20 mouse cellular contexts compared by ENCODE assay signal in the genomic region with DNA sequence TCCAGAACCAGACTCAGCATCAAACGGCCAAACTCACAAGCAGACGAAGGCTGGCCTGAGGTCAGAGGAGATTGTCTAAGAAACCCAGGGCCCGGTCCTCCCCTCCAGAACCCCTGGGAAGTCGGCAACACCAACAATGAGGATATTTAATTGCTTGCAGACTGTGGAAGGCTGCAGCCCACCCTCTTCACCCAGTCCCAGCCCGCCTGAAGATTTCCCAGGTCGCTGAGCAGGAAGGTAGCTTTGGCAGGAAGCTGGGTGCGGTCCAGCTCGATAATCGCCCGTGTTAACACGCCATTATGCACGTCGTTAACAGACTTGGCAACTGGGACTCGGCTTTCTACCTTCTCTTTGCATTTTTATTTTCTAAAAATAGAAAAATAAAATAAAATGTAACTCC.
A peak's percentile ranks its signal among the peaks of the same experiment; 100 is the strongest.
DNase-seq lines count a peak whose midpoint lies in the region; ATAC-seq and TF ChIP-seq lines count a peak whose summit lies in the region.
"Had no signal": no experiment of that assay in that cellular context is flagged by ENCODE, and none has a peak within 500 bp of the region (broad histone marks: within the 10 kb centered on the region; RNA-seq: fewer than 3 reads in every experiment).

No protein-coding gene starts in this region.

- H3K9ac ChIP-seq in kidney, embryonic 15.5 days: no peak overlapping the region
- no peak overlapping the region for H3K9ac ChIP-seq in heart, adult 2 months (ENCODE audit: low read depth, low read length)
- H3K9ac ChIP-seq: hindbrain, embryonic 15.5 days; liver, embryonic 14.5 days; lung, embryonic 15.5 days; neural tube, embryonic 12.5 days; stomach, embryonic 15.5 days had no signal

- no peak for TF ChIP-seq EP300 in heart, adult 2 months (IDR thresholded peaks at IDR 0.05; ENCODE audit: insufficient read depth, low read depth, low read length)

- TF ChIP-seq POLR2A in brain, embryonic 14.5 days (IDR thresholded peaks at IDR 0.05; ENCODE audit: borderline replicate concordance, extremely low read depth, insufficient read depth, insufficient read length, poor library complexity, severe bottlenecking): no peak
- TF ChIP-seq POLR2A in heart, adult 2 months (IDR thresholded peaks at IDR 0.05; ENCODE audit: insufficient read depth, low read depth, low read length): no peak

- no peak overlapping the region for H3K4me2 ChIP-seq in kidney, embryonic 15.5 days
- H3K4me2 ChIP-seq: hindbrain, embryonic 15.5 days; lung, embryonic 15.5 days; neural tube, embryonic 12.5 days; stomach, embryonic 15.5 days had no signal

- ATAC-seq in kidney, embryonic 15.5 days (replicated peaks; ENCODE audit: low FRiP score): no peak

- 0 out of 2 replicates have a peak, but pooled peaks cover 2% of the 10 kb centered on the region for H3K9me3 ChIP-seq in kidney, embryonic 15.5 days (replicated peaks)
- no peaks in the 10 kb centered on the region for H3K9me3 ChIP-seq in limb, embryonic 10.5 days (replicated peaks)
- H3K9me3 ChIP-seq: heart, embryonic 10.5 days; hindbrain, embryonic 15.5 days; lung, embryonic 15.5 days; neural tube, embryonic 12.5 days; stomach, embryonic 15.5 days had no signal

- no peaks in the 10 kb centered on the region for H3K36me3 ChIP-seq in kidney, embryonic 15.5 days
- no peaks in the 10 kb centered on the region for H3K36me3 ChIP-seq in limb, embryonic 10.5 days
- no peaks in the 10 kb centered on the region for H3K36me3 ChIP-seq in heart, adult 2 months (ENCODE audit: control insufficient read depth, insufficient read depth, low read length)
- H3K36me3 ChIP-seq: heart, embryonic 10.5 days; hindbrain, embryonic 15.5 days; lung, embryonic 15.5 days; neural tube, embryonic 12.5 days; stomach, embryonic 15.5 days had no signal

- no peak for TF ChIP-seq CTCF in brain, embryonic 14.5 days (IDR thresholded peaks at IDR 0.05; ENCODE audit: borderline replicate concordance, extremely low read depth, insufficient read depth, insufficient read length)
- TF ChIP-seq CTCF in heart, adult 2 months (IDR thresholded peaks at IDR 0.05): no peak

- H3K4me3 ChIP-seq in kidney, embryonic 15.5 days (replicated peaks): no peak overlapping the region
- H3K4me3 ChIP-seq in limb, embryonic 10.5 days: no peak overlapping the region
- no peak overlapping the region for H3K4me3 ChIP-seq in heart, adult 2 months
- H3K4me3 ChIP-seq: gastrocnemius, adult 2 months; heart, embryonic 10.5 days; hindbrain, embryonic 15.5 days; lung, embryonic 15.5 days; megakaryocyte, embryonic 14.5 days; neural tube, embryonic 12.5 days; stomach, embryonic 15.5 days had no signal

- no peaks in the 10 kb centered on the region for H3K79me2 ChIP-seq in heart, adult 2 months (replicated peaks; ENCODE audit: control insufficient read depth, insufficient read depth, low read length)

- peak; percentile 12 to 28 for DNase-seq in cerebellum, postnatal 14 days
- DNase-seq in cerebellum, postnatal 25 days: no peak
- DNase-seq in kidney, postnatal 25 days: peak; percentile 13 to 51
- peak; percentile 73 for DNase-seq in brain, embryonic 14.5 days (ENCODE audit: low read depth)
- no peak for DNase-seq in limb, embryonic 10.5 days (ENCODE audit: low spot score)
- DNase-seq in heart, adult 2 months: no peak
- no peak for DNase-seq in spleen, postnatal 14 days (ENCODE audit: low spot score in 2 of 2)
- DNase-seq: cerebellum, adult 18-20 months; gastrocnemius, adult 2 months; lung, postnatal 36 days; midbrain, embryonic 14.5 days; thymus, postnatal 25 days had no signal

- no peaks in the 10 kb centered on the region for H3K27me3 ChIP-seq in kidney, embryonic 15.5 days
- no peaks in the 10 kb centered on the region for H3K27me3 ChIP-seq in limb, embryonic 10.5 days (ENCODE audit: low read depth, poor library complexity, severe bottlenecking)
- H3K27me3 ChIP-seq in heart, adult 2 months (ENCODE audit: control insufficient read depth, insufficient read depth, low read length): no peaks in the 10 kb centered on the region
- H3K27me3 ChIP-seq: hindbrain, embryonic 15.5 days; lung, embryonic 15.5 days; megakaryocyte, embryonic 14.5 days; neural tube, embryonic 12.5 days; stomach, embryonic 15.5 days had no signal

- 0 out of 2 replicates have a peak, but pooled peaks cover 4% of the 10 kb centered on the region for H3K4me1 ChIP-seq in kidney, embryonic 15.5 days
- peaks cover 31% of the 10 kb centered on the region for H3K4me1 ChIP-seq in limb, embryonic 10.5 days
- no peaks in the 10 kb centered on the region for H3K4me1 ChIP-seq in heart, adult 2 months (ENCODE audit: control insufficient read depth, insufficient read depth, low read length)
- H3K4me1 ChIP-seq: heart, embryonic 10.5 days; hindbrain, embryonic 15.5 days; lung, embryonic 15.5 days; megakaryocyte, embryonic 14.5 days; neural tube, embryonic 12.5 days; stomach, embryonic 15.5 days had no signal

- intact Hi-C loops in heart, adult 2 months (cut with DNase I): no loop called here

- H3K27ac ChIP-seq in kidney, embryonic 15.5 days: no peak overlapping the region
- peak overlapping the region; percentile 73 for H3K27ac ChIP-seq in limb, embryonic 10.5 days
- no peak overlapping the region for H3K27ac ChIP-seq in heart, adult 2 months
- H3K27ac ChIP-seq: gastrocnemius, adult 2 months; heart, embryonic 10.5 days; hindbrain, embryonic 15.5 days; liver, embryonic 14.5 days; lung, embryonic 15.5 days; neural tube, embryonic 12.5 days; stomach, embryonic 15.5 days had no signal

- WGBS in kidney, embryonic 15.5 days: 65% methylated on average over 14 of the region's 14 CpGs
- WGBS in limb, embryonic 10.5 days: 65% methylated on average over 14 of the region's 14 CpGs
- 64% methylated on average over 14 of the region's 14 CpGs for WGBS in heart, adult 2 months

Comparison
In these comparisons a context has a peak if more than half of its experiments do, and no peak if none do; other contexts are left out.
1. DNase-seq: peak in cerebellum, postnatal 14 days (2 of 2), kidney, postnatal 25 days (2 of 2) and brain, embryonic 14.5 days (single experiment); none in cerebellum, postnatal 25 days (0 of 2), limb, embryonic 10.5 days (single experiment), heart, adult 2 months (0 of 2) and spleen, postnatal 14 days (0 of 2).